Mouse (Mus musculus) heart, postnatal 36 days (tissue): ENCODE data around the gene Pdk1. TPM values are rescaled to one million over a fixed set of nuclear protein-coding genes. Genes with fewer than 3 reads are reported as not detected.
A peak's percentile ranks its signal among the peaks of the same experiment; 100 is the strongest.
"Not testable (repeated sequence)": the region's sequence is repeated elsewhere in the genome, so short reads cannot be mapped to it uniquely, and the experiment has no call there.

Experiments used
- DNase-seq, 2 experiments: peaks; one replicate each; pipeline ENCODE4 v3.0.0; 2021 to 2022
- intact Hi-C: fragments of 180-260 bp; cut with DNase I; formaldehyde crosslinking; loops from one replicate; pipeline ENCODE4 v1.15.1; 2025
- total RNA-seq, 2 experiments: library from RNA; stranded (reverse); gene quantifications; 2 replicates each; pipeline ENCODE4 v1.2.3; 2021

Gene Pdk1
- total RNA-seq = 100 to 1,000 TPM; 138 to 171 TPM

DNA sequence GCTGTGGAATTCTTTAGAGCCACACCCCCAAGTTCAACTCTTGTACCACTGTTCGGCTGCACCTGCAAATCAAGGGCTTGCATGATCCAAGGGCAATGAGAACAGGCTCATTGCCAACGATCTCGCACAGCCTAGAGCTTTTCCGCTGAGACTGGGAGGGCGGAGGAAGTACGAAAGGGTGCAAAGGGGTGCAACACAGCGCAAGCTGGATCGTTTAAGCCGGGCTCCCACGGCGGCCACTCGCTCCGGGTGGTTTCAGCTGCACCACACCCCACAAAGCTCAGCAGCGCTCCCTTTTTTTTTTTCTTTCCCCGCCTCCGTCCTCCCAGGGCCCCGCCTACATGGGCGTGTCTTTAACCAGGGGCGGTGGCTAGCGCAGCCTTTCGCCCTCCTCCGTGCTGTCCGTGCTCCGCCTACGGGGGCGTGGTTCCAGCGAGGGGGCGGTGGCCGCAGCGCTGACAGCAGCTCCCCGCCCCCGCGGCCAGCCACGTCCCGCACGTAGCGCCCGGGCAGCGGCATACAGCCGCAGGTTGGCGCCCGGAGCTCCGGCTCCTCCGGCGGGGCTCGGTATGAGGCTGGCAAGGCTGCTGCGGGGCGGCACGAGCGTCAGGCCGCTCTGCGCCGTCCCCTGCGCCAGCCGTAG, at the start of gene Pdk1:
Gene Pdk1 (plus strand): TSS at position 424 of the 643 bp plus-strand sequence.
- peak; percentile 99 for DNase-seq
- intact Hi-C loops = no loop called here

DNA sequence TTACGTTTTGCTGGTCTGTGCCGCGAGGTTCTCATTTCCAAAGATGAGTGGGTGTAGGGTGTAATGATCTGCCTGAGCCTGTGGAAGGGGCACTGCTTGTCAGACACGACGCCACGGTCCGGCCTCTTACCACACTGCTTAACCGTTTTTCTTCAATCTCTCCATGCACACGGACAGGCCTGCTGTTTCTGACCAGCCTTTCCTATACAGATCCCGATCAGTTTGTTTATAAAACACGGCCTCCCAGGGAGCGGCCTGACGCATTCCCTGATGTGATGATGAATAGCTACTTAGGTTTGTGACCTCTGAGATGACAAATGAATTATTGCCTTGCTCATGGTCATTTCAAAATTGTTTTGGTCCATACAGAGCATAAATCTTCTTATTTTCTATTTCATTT, 48.9 kb upstream of the Pdk1 start:
- DNase-seq = no peak
- intact Hi-C loops = no loop called here

DNA sequence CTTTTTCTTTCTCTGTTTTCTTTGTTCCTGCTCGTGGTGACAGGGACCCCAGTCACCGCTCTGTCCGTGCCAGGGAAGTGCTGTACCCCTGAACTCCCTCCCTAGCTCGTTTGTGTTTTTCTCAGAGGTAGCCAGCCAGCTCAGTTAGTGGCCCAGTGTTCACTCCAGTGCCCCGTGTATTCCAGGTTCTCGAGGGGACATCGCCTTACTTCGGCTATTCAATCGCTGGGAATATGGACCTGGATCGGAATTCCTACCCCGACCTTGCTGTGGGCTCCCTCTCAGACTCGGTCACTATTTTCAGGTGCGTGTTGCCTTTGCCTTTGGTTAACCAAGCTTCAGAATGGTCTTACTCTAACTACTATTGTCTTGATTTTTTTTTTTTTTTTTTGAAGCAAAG, 45.3 kb upstream of the Pdk1 start:
- intact Hi-C loops = no loop called here

DNA sequence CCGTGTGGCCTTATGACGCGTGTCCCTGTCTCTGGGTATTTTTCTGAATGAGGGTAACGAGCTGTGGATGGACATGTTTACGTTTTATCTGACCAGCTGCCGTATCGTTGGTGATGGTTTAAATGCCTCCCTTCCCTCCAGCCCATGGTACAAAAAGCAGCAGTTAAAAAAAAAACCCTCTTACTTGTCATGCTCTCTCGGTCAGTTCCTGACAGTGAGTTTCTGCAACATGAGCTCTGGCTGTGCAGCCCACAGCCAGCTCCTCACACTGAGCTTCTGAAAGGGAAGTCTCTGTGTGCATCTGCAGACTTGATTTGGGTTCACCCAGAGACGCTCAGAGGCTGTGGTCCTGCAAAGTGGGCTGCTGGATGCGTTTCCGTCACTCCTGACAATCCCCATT, 44.1 kb upstream of the Pdk1 start:
- intact Hi-C loops = no loop called here

More for the DNA sequence above, 45.3 kb upstream of the Pdk1 start:
- DNase-seq = no peak

DNA sequence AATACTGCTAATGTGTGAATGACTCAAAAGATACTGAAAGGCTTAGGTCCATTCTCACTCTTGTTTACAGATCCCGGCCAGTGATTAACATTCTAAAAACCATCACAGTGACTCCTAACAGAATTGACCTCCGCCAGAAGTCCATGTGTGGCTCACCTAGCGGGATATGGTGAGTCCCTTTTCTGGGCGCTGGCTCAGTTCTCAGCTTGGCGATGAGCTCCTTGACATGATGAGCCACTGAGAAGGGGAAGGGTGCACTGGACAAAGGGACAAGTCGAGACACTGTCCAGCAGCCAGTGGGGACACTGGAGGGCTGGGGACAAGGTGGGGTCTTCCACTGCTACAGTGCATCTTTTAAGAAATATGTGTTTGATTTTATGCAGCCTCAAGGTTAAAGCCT, 39.4 kb upstream of the Pdk1 start:
- DNase-seq = no peak
- intact Hi-C loops = no loop called here

More for the DNA sequence above, 44.1 kb upstream of the Pdk1 start:
- DNase-seq = no peak

DNA sequence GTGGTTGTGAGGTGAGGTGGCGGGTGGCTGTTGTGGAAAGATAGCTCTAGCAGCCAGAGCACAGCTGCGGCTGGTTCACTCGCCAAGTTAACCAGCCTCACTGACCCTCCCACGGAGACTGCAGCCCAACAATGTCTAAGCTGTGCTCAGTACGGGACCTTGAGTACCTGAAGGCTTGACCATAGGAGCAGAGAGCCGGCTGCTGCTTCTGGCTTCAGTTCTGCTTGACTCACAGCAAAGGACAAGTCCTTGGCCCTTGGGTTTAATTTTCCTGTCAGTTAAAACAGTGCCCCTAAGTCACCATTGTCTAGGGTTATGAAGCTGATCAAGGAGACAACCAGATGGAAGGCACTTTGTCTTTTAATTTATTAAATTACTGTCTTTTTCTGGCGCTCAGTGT, 38.7 kb upstream of the Pdk1 start:
- DNase-seq = no peak
- intact Hi-C loops = no loop called here

DNA sequence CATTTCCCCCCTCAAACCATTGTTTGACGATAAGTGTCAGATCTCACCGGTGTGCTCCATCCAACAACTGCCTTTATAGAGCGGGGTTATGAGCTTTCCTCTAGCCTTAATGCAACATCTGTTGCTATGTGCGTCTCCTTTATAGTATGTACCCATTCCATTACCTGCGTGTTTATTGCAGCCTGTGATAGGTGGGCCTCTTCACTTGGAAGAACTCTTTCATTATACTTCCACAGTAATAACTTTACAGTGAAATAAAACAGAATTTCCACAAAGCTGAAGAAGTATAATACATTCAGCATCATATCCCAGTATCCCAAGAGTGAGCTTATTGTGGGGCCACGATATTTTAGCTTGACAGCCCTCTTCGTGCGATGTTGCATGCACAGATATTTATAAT, 37.5 kb upstream of the Pdk1 start:
- intact Hi-C loops = no loop called here
- DNase-seq = no peak

DNA sequence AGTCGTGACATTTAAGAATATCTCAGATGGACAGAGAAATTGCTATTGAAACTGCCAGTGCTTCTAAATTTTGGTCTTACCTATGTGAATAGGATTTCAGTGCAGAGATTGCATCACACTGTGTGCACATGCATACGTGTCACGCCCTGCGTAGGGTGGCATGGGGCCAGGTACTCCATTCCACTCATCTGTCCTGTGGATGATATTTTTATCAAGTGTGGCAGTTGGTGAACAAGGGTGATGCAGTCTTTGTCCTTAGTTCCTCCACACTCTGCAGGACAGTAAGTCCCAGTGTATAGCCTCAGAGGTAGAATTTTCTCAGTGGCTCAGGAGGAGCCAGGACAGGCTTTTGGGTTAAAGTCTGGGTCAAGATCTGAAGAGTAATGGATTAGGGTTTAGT, 36.8 kb upstream of the Pdk1 start:
- intact Hi-C loops = no loop called here
- no peak for DNase-seq

DNA sequence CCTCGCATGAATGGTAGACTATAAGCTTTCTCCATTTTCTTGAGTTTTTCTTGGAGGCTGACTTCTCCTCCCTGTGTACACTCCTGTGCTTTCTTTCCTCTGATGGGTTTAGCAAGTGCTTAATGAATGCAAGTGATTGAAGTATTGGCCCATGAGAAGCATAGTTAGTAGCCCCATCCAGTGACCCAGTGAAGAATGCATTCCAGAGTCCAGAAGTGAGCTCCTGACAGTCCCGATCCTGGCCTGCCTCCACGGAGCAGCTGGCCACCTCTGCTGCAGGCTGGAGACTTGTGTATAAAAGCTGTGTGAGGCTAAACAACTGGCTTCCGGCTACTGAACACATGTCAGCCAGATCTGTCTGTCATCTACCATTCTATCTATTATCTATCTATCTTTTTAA, 35.8 kb upstream of the Pdk1 start:
- DNase-seq = no peak
- intact Hi-C loops = no loop called here

DNA sequence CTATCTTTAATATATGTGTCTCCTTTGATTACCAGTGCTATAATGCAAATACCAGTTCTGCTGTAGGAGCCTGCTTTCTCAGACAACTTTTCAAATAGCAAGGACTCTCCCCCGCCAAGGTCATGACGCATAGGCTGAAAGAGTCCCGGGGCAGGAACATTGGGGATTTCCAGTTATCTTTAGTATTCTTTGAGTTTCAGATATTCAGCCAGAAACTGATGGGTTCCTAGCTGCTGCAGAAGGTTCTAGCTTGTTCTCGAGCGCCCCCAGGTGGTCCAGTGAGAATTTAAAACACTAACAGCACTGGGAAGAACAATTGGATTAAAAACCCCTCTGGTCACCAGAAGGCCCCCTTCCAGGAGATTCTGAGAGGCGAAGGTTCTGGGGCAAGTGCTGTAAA, 35.2 kb upstream of the Pdk1 start:
- intact Hi-C loops = no loop called here
- DNase-seq = peak; percentile 69 to 79

DNA sequence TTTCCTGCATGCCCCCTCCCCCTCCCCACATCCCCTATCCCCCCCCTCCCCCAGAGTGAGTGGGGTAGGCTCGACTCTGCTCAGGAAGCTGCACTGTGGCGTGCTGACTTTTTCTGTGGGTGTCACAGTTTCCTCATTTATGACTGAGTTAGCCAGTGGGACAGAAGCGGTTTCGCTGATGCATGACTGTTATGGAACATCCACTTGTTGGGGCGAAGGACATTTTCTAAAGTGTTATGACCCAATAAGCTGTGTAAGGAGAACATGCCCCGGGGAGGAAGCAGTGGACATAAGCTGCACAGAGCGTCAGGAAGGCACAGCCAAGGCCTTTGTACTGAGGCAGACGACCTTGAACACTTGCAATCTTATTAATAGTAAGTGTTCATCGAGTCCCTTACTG, 29.7 kb upstream of the Pdk1 start:
- intact Hi-C loops = no loop called here
- no peak for DNase-seq

DNA sequence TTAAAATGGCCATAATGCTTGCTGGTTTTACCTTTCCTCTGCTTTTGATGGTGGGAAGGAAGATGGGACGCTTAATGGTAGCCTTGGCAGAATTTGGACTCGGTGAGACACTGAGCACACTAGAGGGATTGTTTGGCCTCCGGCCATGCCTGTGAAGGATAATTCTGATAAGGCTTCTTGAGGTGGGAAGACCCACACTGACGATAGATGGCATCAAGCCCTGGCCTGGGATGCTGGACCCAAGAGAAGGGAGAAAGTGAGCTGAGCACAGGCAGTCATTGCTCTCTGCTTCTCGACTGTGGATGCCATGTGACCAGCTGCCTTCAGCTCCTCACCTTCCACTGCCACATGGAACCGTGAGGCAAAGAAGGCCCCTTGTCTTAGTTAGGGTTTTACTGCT, 28.1 kb upstream of the Pdk1 start:
- DNase-seq = no peak
- intact Hi-C loops = no loop called here

DNA sequence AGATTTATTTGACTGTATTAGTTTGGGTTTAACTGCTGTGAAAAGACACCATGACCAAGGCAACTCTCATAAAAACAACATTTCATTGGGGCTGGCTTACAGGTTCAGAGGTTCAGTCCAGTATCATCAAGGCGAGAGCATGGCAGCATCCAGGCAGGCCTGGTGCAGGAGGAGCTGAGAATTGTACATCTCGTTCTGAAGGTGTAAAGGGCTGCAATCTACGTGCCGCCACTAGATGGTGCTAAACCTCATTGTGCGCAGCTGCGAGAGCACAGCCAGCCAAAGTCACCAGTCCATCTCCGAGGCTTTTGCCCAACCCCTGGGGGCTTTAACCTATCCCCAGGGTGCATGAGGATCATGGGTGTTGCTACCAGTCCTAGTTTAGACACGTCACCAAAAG, 20.9 kb upstream of the Pdk1 start:
- intact Hi-C loops = not testable (repeated sequence)
- peak; percentile 48 to 69 for DNase-seq

DNA sequence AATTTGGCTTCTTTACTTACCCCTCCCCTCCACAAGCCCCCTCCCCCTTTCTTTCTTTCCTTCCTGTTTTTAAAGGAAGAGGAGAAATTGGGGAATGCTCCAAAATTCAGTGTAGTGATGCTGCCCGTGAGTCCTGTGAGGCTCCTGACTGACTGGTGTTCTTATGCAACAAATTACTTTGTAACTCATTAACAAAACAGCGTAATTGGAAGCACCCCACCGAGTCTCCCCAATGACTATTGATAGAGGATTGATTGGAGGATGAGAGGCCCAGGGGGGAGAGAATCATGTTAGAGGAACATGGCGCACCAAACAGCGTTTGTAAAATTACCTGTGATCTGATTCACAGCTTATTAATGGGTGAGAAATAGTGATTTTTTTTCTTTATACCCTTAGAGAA, 17.9 kb upstream of the Pdk1 start:
- intact Hi-C loops = no loop called here
- no peak for DNase-seq

DNA sequence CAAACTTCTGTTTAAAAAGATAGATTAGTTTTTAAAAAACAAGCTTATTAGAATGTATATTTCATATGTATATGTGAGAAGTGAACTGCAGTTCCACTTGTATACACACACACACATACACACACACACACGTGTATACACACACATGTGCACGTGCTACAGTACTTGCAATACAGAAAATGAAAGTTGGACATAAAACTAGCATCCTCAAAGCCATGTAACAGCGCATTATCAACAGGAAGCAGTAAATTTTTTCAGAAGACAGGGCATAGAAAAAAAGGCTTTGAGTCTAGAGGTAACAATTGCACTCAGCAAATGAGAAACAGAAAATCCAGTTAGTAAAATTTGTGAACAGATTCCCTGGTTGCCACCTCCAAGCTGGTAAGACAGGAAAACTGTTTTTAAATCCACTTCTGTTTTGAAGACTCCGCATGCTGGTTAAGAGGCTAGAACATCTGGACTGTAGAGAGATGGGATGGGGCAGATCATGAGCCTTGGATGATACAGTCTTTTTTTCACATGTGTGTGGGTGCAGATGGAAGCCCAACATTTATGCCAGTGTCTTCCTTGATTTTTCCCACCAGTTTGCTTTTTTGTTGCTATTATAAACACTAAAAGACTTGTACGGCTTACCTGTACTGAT, 9.4 kb upstream of the Pdk1 start:
- intact Hi-C loops = no loop called here
- no peak for DNase-seq

DNA sequence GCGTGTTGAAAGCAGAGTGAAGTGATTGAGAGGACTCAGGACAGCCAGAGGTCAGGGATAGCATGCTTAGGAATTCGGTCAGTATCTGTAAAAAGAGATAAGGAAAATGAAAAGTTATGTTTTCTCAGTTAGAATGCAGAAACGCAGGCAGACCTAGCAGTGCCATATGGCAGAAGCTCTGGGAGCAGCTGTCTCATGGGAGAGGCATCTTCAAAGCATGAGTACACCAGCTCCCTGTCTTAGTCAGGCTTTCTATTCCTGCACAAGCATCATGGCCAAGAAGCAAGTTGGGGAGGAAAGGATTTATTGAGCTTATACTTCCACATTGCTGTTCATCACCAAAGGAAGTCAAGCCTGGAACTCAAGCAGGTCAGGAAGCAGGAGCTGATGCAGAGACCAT, 8.0 kb upstream of the Pdk1 start:
- intact Hi-C loops = no loop called here
- DNase-seq = no peak

DNA sequence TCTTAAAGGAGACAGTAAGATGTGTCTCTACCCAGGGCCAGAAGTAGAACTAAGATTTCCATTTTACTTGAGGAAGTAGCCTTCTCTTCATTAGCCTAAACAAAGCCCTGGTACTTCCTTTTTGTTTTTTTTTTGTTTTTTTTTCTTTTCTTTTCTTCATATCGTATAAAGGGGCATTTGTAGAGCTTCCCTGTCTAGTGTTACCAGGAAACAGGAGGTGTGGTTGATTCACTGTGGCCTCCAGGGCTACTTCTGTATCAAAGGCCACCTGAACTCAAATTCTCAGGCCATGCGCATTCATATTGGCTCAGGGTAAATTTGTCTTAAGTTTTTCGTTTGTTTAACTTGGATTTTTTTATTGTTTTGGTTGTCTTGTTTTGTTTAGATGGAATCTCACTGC, 7.1 kb upstream of the Pdk1 start:
- no peak for DNase-seq
- intact Hi-C loops = no loop called here

DNA sequence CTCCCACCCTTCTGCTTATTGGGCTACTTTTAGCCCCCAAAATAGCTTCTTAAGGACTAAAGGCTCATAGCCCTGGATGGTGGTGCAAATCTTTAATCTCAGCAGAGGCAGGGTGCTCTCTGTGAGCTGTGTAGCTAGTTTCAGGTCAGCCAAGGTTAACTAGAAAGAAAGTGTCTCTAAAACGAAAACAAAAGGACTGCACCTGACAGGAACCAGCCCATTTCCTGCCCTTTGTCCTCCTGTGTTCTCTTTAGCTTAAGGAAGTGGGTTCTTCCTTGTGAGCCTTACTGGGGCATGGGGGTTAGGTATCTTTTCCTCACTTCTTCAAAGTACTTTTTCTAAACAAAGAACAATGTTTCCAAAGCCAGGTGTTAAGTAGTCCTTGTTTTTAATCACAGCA, 6.5 kb upstream of the Pdk1 start:
- intact Hi-C loops = no loop called here
- no peak for DNase-seq

DNA sequence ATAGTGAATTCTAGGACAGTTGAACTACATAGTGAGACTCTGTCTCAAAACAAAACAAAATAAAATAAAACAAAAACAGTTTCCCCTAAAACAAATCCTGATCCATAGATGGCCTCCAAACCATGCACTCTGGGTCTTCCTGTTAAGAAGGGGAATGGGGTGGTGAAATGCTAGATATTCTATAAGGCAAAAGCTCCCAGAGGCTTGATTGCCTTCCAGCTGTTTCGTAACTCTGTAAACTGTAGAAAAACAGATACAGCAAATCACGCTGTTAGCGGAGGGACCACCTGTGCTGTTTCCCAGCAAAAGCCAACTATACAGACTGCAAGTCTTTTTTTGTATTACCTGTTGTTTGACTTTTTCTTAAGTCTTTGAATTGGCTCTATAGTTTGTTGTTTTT, 6.0 kb upstream of the Pdk1 start:
- intact Hi-C loops = no loop called here

DNA sequence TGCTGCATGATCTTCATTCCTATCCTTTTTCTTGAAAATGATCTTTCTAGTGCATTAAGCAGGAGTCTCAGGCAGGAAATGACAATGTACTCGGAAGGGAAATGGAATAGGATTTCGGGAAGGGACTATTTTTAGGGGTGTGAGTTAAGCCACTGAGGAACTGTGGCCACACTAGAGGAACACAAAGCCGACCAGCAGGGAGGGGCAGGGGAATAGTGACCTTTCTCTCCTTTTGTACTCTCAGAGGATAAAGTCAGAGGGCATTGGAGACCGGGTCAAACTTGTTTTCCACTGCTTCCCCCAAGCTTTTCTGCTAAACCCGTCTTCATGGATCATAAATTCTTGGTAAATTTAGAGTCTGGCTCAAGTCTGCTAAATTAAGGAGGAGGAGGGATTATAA, 5.5 kb upstream of the Pdk1 start:
- intact Hi-C loops = no loop called here
- DNase-seq = peak; percentile 18 to 37

More for the DNA sequence above, 6.0 kb upstream of the Pdk1 start:
- DNase-seq = no peak

DNA sequence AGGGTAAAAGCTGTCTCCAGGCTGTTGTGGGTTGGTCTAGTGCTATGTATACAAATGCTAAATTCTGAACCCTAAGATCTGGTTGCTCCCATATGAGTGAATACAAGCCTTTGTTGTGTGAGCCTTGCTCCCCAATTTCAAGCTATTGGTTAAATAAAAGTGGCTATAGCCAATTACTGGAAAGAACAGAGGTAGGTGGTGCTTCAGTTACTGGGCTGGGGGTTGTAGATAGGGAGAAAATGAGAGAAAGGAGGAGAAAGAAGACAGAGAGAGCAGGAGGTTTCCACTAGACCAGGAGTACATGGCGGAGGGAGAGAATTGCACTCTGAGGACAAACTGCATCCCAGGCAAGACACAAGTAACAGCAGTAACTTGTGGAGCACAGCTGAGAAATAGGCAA, 4.8 kb upstream of the Pdk1 start:
- DNase-seq = no peak
- intact Hi-C loops = no loop called here

DNA sequence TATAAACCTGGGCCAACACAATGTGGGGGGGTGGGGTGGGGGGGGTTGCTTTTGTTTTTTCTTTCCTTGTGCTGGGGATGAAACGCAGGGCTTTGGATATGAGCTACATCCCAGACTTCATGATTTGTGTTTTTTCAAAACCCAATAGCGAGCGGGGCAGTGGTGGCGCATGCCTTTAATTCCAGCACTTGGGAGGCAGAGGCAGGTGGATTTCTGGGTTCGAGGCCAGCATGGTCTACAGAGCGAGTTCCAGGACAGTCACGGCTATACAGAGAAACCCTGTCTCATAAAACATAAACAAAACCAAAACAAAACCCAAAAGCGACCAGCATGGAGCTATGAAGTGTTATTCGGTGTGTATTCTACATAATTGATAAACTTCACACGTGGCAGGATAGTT, 883 bp upstream of the Pdk1 start:
- DNase-seq = no peak
- intact Hi-C loops = no loop called here
